Mouse (Mus musculus): ENCODE measurements around the gene Itch. TPM values are rescaled to one million over a fixed set of nuclear protein-coding genes. Genes with fewer than 3 reads are reported as not detected.

Itch gene
- polyA plus RNA-seq, 2 experiments, result 6.0 to 14.2 TPM

- Histone ChIP-seq H3K4me3 (ENCODE audit: insufficient read depth in 1 of 2, low read depth in 2 of 2, low read length in 2 of 2) (no peak overlapping the region), H3K9me3 (ENCODE audit: control insufficient read depth, low read length) (no peaks in the 10 kb centered on the region), H3K27ac (no peak overlapping the region), H3K27me3 (ENCODE audit: control insufficient read depth, insufficient read depth, low read length) (no peaks in the 10 kb centered on the region), H3K4me2 (ENCODE audit: low read depth) (no peak overlapping the region), H3K9ac (replicated peaks) (no peak overlapping the region), H3K4me1 (replicated peaks; ENCODE audit: control insufficient read depth in 2 of 2, insufficient read depth in 2 of 2, low read length in 1 of 2) (no peaks in the 10 kb centered on the region), H3K36me3 (replicated peaks; ENCODE audit: control insufficient read depth, insufficient read depth, low read depth) (no peaks in the 10 kb centered on the region)
- WGBS (ENCODE audit: insufficient replicate concordance), result 57% methylated on average over 7 of the region's 7 CpGs
- DNase-seq (ENCODE audit: low read depth in 3 of 3, low spot score in 3 of 3) (no peak), ATAC-seq (ENCODE audit: insufficient read depth) (no peak)
- no peak for TF ChIP-seq EP300 (IDR thresholded peaks at IDR 0.05; ENCODE audit: low read depth)
- no peak for TF ChIP-seq CTCF (IDR thresholded peaks at IDR 0.05; ENCODE audit: low read depth)
Measured at GRCm38 (mm10) chr2:155115216-155115830, 18.0 kb upstream of the Itch start.

GRCm38 (mm10) chr2:155133977-155134860 lies 910 bp downstream of the Itch start:
- no peak for ATAC-seq (ENCODE audit: insufficient read depth)

DNA sequence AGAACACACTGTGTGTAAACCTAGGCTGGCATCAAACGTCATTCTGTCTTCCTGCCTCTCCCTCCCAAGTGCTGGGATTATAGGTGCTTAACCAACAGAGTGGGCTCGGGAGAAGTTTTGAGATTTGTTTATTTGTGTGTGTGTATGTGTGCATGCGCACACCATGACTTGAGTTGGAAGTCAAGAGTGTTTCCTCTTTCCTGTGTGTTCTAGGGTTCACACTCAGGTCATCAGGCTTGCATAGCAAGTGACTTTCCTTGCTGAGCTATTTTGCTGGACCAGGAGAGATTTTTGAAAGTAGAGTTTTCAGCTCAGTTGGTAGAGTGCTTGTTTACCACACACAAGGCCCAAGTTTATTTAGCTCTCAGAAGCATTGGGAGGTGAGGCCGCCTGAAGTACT lies 1.8 kb downstream of the Itch start:
- DNase-seq (ENCODE audit: low read depth in 3 of 3, low spot score in 3 of 3) (no peak), ATAC-seq (ENCODE audit: insufficient read depth) (no peak)
- H3K4me3 ChIP-seq (ENCODE audit: insufficient read depth in 1 of 2, low read depth in 2 of 2, low read length in 2 of 2), result no peak overlapping the region; a peak in 1 of 4 replicates
- TF ChIP-seq EP300 (IDR thresholded peaks at IDR 0.05; ENCODE audit: low read depth) (no peak), CTCF (IDR thresholded peaks at IDR 0.05; ENCODE audit: low read depth) (no peak)
- no peak overlapping the region for H3K27ac ChIP-seq
- no peaks in the 10 kb centered on the region for H3K9me3 ChIP-seq (ENCODE audit: control insufficient read depth, low read length)
- H3K4me2 ChIP-seq (ENCODE audit: low read depth), result peak overlapping the region; percentile 27
- peaks cover 12% of the 10 kb centered on the region for H3K36me3 ChIP-seq (replicated peaks; ENCODE audit: control insufficient read depth, insufficient read depth, low read depth)
- no peak overlapping the region for H3K9ac ChIP-seq (replicated peaks)
- H3K27me3 ChIP-seq (ENCODE audit: control insufficient read depth, insufficient read depth, low read length), result no peaks in the 10 kb centered on the region
- WGBS (ENCODE audit: insufficient replicate concordance), result 57% methylated on average over 4 of the region's 4 CpGs
- peaks cover 7 to 21% of the 10 kb centered on the region in 2 experiments for H3K4me1 ChIP-seq (replicated peaks; ENCODE audit: control insufficient read depth in 2 of 2, insufficient read depth in 2 of 2, low read length in 1 of 2)

More at GRCm38 (mm10) chr2:155133977-155134860, 910 bp downstream of the Itch start:
- Histone ChIP-seq H3K27ac (peak overlapping the region; percentile 63), H3K4me2 (ENCODE audit: low read depth) (peak overlapping the region; percentile 93), H3K27me3 (ENCODE audit: control insufficient read depth, insufficient read depth, low read length) (no peaks in the 10 kb centered on the region), H3K4me3 (ENCODE audit: insufficient read depth in 1 of 2, low read depth in 2 of 2, low read length in 2 of 2) (peak overlapping the region; percentile 98 to 99), H3K36me3 (replicated peaks; ENCODE audit: control insufficient read depth, insufficient read depth, low read depth) (peaks cover 11% of the 10 kb centered on the region), H3K4me1 (replicated peaks; ENCODE audit: control insufficient read depth in 2 of 2, insufficient read depth in 2 of 2, low read length in 1 of 2) (peaks cover 7 to 21% of the 10 kb centered on the region in 2 experiments), H3K9ac (replicated peaks) (peak overlapping the region; percentile 98), H3K9me3 (ENCODE audit: control insufficient read depth, low read length) (no peaks in the 10 kb centered on the region)
- 3% methylated on average over 18 of the region's 18 CpGs for WGBS (ENCODE audit: insufficient replicate concordance)
- TF ChIP-seq CTCF (IDR thresholded peaks at IDR 0.05; ENCODE audit: low read depth) (no peak), EP300 (IDR thresholded peaks at IDR 0.05; ENCODE audit: low read depth) (no peak)
- DNase-seq (ENCODE audit: low read depth in 3 of 3, low spot score in 3 of 3), result no peak

DNA sequence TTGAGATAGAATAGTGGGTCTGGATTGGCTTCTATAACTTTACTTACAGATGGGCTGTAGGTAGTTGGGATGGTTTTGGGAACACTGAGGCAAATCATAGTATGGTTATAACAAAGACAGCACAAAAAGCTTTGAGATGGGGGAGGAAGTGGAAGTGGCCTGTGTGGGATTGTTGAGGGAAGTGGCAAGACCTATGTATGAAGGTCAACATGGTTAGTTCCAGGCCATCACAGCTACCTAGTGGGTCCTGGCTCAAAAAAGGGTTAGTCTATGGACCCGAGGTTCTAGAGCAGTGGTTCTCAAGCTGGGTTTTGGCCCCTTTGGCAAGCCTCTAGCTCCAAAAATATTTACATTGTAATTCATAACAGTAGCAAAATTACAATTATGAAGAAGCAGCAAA lies 2.2 kb downstream of the Itch start:
- no peak for DNase-seq (ENCODE audit: low read depth in 3 of 3, low spot score in 3 of 3)
- 39% methylated on average over 1 of the region's 1 CpGs for WGBS (ENCODE audit: insufficient replicate concordance)
- no peak overlapping the region for H3K9ac ChIP-seq (replicated peaks)
- peaks cover 7 to 21% of the 10 kb centered on the region in 2 experiments for H3K4me1 ChIP-seq (replicated peaks; ENCODE audit: control insufficient read depth in 2 of 2, insufficient read depth in 2 of 2, low read length in 1 of 2)
- TF ChIP-seq CTCF (IDR thresholded peaks at IDR 0.05; ENCODE audit: low read depth) (no peak), EP300 (IDR thresholded peaks at IDR 0.05; ENCODE audit: low read depth) (no peak)
- H3K36me3 ChIP-seq (replicated peaks; ENCODE audit: control insufficient read depth, insufficient read depth, low read depth), result peaks cover 16% of the 10 kb centered on the region
- no peak overlapping the region for H3K27ac ChIP-seq
- H3K27me3 ChIP-seq (ENCODE audit: control insufficient read depth, insufficient read depth, low read length), result no peaks in the 10 kb centered on the region
- peak overlapping the region; percentile 27 for H3K4me2 ChIP-seq (ENCODE audit: low read depth)
- no peaks in the 10 kb centered on the region for H3K9me3 ChIP-seq (ENCODE audit: control insufficient read depth, low read length)
- ATAC-seq (ENCODE audit: insufficient read depth), result no peak
- H3K4me3 ChIP-seq (ENCODE audit: insufficient read depth in 1 of 2, low read depth in 2 of 2, low read length in 2 of 2), result no peak overlapping the region

DNA sequence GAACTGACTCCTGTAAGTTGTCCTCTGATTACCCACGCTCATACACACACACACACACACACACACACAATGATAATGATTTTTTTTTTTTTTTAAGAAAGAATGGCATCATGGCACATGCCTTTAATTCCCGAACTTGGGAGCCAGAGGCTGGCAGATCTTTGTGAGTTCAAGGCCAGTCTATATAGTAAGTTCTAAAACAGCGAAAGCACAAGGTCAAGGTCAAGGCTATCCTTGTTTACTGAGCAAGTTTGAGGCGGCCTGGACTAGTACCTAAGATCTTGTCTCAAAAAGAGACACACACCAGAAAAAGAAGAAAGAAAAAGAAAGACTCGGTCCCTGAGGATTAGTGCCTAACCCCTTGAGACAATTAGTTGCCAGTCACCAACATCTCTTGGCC lies 7.7 kb downstream of the Itch start:
- Histone ChIP-seq H3K4me3 (ENCODE audit: insufficient read depth in 1 of 2, low read depth in 2 of 2, low read length in 2 of 2) (no peak overlapping the region), H3K27me3 (ENCODE audit: control insufficient read depth, insufficient read depth, low read length) (no peaks in the 10 kb centered on the region), H3K9me3 (ENCODE audit: control insufficient read depth, low read length) (no peaks in the 10 kb centered on the region), H3K4me1 (replicated peaks; ENCODE audit: control insufficient read depth in 2 of 2, insufficient read depth in 2 of 2, low read length in 1 of 2) (peaks cover 0 to 2% of the 10 kb centered on the region in 2 experiments; a peak in 3 of 4 replicates), H3K36me3 (replicated peaks; ENCODE audit: control insufficient read depth, insufficient read depth, low read depth) (peaks cover 30% of the 10 kb centered on the region), H3K4me2 (ENCODE audit: low read depth) (no peak overlapping the region), H3K27ac (no peak overlapping the region), H3K9ac (replicated peaks) (no peak overlapping the region)
- TF ChIP-seq EP300 (IDR thresholded peaks at IDR 0.05; ENCODE audit: low read depth) (no peak), CTCF (IDR thresholded peaks at IDR 0.05; ENCODE audit: low read depth) (no peak)
- 76% methylated on average over 5 of the region's 5 CpGs for WGBS (ENCODE audit: insufficient replicate concordance)
- DNase-seq (ENCODE audit: low read depth in 3 of 3, low spot score in 3 of 3) (no peak), ATAC-seq (ENCODE audit: insufficient read depth) (no peak)

Measured in liver, embryonic 14.5 days (tissue).